Mouse (Mus musculus) brain, embryonic 14.5 days (tissue): Measurements from ENCODE around the gene Fcgr2b. TPM values are rescaled to one million over a fixed set of nuclear protein-coding genes. Genes with fewer than 3 reads are reported as not detected.
"Not testable (repeated sequence)": the region's sequence is repeated elsewhere in the genome, so short reads cannot be mapped to it uniquely, and the experiment has no call there.

Experiments
- DNase-seq: peaks from one replicate; pipeline ENCODE4 v3.0.0-alpha.2; 2011; ENCODE audit warnings: low read depth
- CTCF ChIP-seq: fragments of 200-500 bp; IDR thresholded peaks from 2 replicates; pipeline ENCODE4 v1.5.1; 2012; ENCODE audit warnings: inconsistent platforms, mild to moderate bottlenecking, moderate library complexity, borderline replicate concordance; ENCODE audit not compliant: insufficient read depth, insufficient read length; ENCODE audit errors: extremely low read depth
- POLR2A ChIP-seq: fragments of 200-500 bp; IDR thresholded peaks from 2 replicates; pipeline ENCODE4 v1.6.1; 2012; ENCODE audit warnings: mild to moderate bottlenecking, inconsistent platforms, borderline replicate concordance; ENCODE audit not compliant: poor library complexity, insufficient read depth, insufficient read length, severe bottlenecking; ENCODE audit errors: extremely low read depth
- polyA plus RNA-seq: library from polyadenylated mRNA; depleted of rRNA; stranded (reverse); fragments of >200 nt; gene quantifications from 2 replicates; pipeline ENCODE4 v1.2.3, GENCODE M21; 2012

Fcgr2b gene
- polyA plus RNA-seq, 1 experiment = 1.4 TPM

DNA sequence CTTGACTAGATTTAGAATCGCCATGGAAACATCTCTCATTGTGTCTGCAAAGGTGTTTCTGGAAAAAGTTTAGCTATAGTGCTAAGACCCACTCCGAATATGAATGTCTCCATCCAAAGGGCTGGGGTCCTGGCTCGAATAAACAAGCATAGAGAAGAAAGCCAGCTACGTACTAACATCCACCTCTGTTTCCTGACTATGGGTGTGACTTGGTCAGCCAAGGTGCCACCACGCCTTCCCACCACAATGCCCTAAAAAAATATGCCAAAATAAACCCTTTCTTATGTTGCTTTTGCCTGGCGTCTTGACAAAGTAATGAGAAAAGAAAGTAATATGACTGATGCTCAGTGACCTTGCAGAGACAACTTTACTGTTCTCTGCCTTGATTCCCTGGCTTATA, 3.9 kb downstream of the Fcgr2b start:
- DNase-seq = no peak
- TF ChIP-seq POLR2A (no peak), CTCF (no peak)

DNA sequence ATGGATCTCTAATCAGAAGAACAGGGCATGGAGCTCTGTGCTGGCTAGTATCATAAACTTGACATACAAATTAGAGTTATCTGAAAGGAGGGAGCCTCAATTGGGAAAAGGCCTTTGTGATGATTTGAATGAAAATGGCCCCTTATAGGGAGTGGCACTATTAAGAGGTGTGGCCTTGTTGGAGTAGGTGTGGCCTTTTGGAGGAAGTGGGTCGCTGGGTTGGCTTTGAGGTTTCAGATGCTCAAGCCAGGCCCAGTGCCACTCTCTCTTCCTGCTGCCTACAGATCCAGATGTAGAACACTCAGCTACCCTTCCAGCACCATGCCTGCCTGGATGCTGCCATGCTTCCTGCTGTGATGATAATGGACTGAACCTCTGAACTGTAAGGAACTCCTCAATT, 7.8 kb downstream of the Fcgr2b start:
- TF ChIP-seq CTCF (no peak), POLR2A (no peak)
- DNase-seq = no peak

DNA sequence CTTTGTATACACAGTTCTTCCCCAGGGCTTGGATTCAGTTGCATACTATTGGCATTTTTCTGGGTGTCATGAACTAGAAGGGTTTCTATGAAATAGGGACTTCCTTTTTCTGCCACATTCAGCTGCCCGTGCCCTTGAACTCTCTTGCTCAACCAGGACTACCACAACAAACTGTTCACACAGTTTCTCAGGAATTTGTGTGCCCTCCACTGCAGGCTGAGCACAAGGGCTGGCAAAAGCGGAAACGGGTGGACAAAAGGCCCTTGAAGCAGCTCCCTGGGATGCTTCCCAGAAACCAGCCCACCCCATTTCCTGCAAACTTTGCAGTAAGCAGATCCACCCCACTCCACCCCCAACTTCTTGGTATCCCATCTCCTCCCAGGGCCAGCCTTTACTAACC, 8.8 kb downstream of the Fcgr2b start:
- TF ChIP-seq POLR2A = no peak
- TF ChIP-seq CTCF = no peak
- DNase-seq = no peak

DNA sequence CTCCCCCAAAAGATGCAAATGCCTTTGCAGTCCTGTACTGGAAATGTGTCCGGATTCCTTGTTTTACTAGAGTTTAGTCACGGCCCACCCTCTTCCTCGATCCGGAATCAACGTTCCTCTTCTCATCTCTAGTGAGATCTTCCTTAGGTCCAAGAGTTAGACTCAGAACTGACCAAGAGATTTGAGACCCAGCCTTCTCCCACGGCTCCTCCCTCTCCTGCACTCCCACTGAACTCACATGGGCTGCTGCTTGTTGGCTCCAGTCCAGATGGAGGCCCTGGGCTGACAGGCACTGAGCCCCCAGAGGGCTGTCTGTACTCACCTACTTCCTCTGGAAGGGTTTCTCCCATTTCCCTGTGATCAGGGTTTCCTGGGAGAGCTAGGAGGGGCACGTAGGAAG, 13.3 kb downstream of the Fcgr2b start:
- no peak for TF ChIP-seq POLR2A
- TF ChIP-seq CTCF = no peak
- peak; percentile 10 for DNase-seq

DNA sequence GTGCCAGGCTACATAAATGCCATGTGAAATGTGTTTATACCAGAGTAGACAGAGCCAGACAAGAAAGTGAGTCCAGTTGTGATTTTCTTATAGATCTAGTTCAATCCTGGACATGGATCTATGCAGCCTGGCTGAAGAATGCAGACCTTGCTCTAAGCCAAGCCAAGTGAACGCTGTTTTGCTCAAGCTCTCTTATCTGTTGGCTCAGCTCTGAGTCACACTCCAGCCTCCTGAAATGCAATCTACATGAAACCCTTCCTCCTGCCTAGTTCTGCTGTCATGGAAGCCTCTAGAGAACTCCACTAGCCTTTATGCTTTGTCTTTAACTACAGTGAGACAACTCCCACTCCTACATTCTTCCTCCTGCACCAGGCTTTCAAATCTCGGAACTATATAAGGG, 14.0 kb downstream of the Fcgr2b start:
- no peak for DNase-seq
- no peak for TF ChIP-seq CTCF
- TF ChIP-seq POLR2A = no peak

DNA sequence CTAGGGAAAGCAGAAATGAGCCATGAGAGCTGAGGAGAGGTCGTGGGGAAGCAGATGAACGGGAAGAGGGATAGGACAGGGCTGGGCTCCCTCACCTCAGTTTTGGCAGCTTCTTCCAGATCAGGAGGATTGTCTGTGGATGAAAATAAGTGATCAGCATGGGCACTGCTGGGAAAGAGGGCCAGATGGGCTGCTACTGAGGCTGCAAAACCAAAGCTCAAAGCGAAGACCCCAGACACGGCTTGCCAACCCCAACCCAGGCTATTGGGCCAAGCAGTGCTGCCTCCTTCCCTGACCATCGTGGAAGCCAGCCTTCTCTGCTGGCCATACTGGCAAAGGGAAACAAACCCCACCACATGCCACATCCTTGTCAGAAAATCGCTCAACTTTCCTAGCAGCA, 15.2 kb downstream of the Fcgr2b start:
- no peak for DNase-seq
- no peak for TF ChIP-seq CTCF
- TF ChIP-seq POLR2A = no peak

DNA sequence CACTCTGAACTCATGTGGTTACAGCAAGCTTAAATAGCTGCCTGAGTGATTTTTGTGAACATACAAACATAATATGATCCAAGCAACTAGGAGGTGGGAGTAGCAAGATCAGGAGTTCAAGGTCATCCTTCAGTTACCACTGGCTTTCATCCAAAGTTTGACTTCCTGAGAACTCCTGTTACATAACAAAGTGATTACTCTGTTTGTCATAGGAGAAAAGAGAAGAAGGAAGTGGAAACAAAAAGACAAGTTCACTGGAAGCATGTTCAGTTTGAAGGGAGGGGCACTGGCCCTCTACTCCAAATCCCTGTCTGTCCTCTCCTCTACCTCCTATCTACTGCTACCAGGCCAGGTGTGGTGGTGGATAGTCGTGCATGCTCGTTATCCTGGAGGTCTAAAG, 16.6 kb downstream of the Fcgr2b start:
- DNase-seq = no peak
- TF ChIP-seq CTCF (no peak), POLR2A (no peak)

DNA sequence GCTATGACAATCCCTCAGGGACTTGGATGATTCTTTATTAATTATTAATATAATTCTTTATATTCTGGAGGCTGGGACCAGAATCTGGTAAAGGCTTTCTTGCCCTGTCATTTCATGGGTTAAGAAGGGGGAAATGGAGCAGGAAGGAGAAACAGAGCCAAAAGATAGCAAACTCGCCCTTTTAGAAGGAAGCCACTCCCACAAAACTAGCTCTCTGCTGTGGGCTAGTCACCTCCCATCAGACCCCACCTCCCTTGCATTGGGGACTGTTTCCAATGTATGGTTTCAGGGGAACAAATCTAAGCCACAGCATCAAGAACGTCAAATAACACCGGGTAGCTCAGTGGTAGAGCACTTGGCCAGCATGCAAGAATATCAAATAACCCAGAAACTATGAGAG, 18.1 kb downstream of the Fcgr2b start:
- TF ChIP-seq CTCF (no peak), POLR2A (no peak)
- no peak for DNase-seq

DNA sequence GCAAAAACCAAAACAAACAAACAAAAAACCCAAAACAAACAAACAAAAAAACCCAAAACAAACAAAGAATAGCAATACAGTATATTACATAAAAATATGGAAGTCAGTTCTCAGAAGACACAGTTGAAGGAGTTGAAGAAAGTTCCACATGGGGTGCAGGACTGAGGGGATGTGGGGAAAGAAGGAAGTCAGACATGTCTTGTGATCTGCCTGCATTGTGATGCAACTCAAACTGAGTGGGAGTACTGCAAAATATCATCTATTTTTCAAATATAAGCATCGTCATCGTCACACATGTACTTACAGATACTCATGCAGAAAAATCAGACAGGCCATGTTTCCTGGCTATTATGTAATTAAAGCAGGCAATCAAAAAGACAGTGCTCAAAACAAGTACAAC, 23.2 kb downstream of the Fcgr2b start:
- DNase-seq = no peak
- TF ChIP-seq CTCF = no peak

DNA sequence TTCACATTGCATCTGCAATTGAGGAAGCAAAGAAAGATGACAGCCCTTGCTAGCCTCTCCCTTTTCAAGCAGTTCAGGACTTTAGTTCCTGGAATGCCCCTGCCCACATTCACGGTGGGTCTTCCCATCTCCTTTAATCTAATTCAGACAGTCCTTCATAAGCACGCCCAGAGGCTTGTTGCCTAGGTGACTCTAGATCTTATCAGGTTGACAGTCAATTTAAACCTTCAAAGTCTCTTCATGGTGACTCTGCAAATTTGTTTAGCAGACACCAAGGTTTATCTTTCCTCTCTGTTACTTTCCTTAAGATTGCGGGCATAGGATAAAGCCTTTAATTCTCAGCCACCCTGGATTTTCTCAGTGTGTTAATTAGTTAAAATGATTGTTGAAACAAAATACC, 25.6 kb downstream of the Fcgr2b start:
- no peak for DNase-seq
- TF ChIP-seq POLR2A = no peak
- TF ChIP-seq CTCF = no peak

DNA sequence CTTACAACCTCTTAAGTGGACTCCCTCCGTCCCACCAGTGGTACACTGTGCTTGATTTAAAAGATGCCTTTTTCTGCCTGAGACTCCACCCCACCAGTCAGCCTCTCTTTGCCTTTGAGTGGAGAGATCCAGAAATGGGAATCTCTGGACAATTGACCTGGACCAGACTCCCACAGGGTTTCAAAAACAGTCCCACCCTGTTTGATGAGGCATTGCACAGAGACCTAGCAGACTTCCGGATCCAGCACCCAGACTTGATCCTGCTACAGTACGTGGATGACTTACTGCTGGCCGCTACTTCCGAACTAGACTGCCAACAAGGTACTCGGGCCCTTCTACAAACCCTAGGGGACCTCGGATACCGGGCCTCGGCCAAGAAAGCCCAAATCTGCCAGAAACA, 31.4 kb downstream of the Fcgr2b start:
- not testable (repeated sequence) for DNase-seq

DNA sequence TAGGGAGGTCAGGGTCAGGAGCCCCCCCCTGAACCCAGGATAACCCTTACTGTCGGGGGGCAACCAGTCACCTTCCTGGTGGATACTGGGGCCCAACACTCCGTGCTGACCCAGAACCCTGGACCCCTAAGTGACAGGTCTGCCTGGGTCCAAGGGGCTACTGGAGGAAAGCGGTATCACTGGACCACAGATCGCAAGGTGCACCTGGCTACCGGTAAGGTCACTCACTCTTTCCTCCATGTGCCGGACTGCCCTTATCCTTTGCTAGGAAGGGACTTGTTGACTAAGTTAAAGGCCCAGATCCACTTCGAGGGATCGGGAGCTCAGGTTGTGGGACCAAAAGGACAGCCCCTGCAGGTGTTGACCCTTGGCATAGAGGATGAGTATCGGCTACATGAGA, 32.2 kb downstream of the Fcgr2b start:
- DNase-seq = not testable (repeated sequence)

DNA sequence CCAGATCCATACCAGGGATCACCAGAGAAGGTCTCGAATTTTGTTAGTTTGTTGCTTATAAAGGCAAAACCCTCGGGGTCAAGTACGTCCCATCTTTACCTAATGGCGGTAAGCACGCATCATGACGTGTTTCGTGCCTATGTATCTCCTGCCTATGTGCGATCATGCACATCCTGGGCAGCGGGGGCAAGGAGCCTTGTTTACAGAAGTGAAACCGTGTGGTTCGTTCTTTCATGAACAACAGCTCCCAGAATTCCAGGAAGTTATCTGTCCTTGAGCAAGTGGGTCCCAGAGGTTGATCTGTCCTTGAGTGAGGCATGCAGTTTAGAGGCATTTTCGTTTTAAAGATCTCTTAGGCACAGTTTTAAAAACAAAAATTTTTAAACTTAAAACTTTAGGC, 37.1 kb downstream of the Fcgr2b start:
- TF ChIP-seq CTCF = no peak
- TF ChIP-seq POLR2A = no peak
- no peak for DNase-seq

DNA sequence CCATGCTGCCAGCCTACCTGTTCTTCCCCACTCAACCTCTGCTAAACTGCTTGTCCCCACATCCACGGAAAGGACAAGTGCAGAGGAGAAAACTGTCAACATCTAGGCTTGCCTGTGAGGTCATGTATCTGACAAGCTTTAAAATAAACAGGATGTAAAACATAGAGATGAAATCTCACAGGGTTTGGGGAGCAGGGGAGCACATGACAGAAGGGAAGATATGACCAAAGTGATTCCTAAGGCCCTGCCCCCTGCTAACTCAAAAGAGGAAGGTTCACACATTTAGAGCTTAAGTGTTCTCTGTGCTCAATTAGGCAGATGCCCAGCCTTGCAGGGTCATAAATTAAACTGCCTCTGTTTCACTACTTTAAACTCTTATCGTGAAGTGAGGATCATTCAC, 42.0 kb downstream of the Fcgr2b start:
- no peak for DNase-seq
- TF ChIP-seq POLR2A (no peak), CTCF (no peak)

DNA sequence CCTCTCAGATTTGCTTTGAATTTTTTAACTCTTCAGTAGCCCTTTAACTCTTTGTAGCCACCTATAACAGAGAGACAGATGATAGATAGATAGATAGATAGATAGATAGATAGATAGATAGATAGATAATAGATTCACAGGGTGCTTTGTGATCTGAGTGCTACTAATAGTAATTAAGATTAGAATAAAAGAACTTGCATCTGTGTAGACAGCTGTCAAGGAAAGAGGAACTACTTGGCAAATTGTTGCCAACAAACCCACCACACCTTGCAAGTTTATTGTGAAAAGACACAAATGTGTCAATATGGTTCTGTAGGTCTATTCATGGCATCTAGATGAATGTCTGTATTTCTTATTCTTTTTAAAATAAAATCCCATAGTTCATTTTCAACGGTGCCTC, 42.4 kb downstream of the Fcgr2b start:
- DNase-seq = no peak
- no peak for TF ChIP-seq CTCF
- no peak for TF ChIP-seq POLR2A
